Mouse (Mus musculus) lung, adult 2 months (tissue): Measurements from ENCODE around the gene Dmbt1. TPM values are rescaled to one million over a fixed set of nuclear protein-coding genes. Genes with fewer than 3 reads are reported as not detected.
A peak's percentile ranks its signal among the peaks of the same experiment; 100 is the strongest.

ENCODE experiments used
- DNase-seq: peaks from one replicate; pipeline ENCODE4 v3.0.0; 2022
- H3K4me1 ChIP-seq: fragments of 200-500 bp; 2 replicates; pipeline ENCODE4 v1.6.1; 2011; ENCODE audit warnings: low read length; ENCODE audit not compliant: control insufficient read depth, insufficient read depth
- H3K4me3 ChIP-seq: fragments of 200-500 bp; replicated peaks from 2 replicates; pipeline ENCODE3; 2011; ENCODE audit warnings: low read depth, mild to moderate bottlenecking, control low read depth, low read length; ENCODE audit errors: extremely low read depth
- CTCF ChIP-seq: fragments of 200-500 bp; IDR thresholded peaks from 2 replicates; pipeline ENCODE4 v1.5.1; 2011; ENCODE audit warnings: mild to moderate bottlenecking, low read length, control low read depth; ENCODE audit not compliant: insufficient read depth
- POLR2A ChIP-seq: fragments of 200-500 bp; IDR thresholded peaks from 2 replicates; pipeline ENCODE4 v1.6.1; 2011; ENCODE audit warnings: low read depth, mild to moderate bottlenecking, control low read depth, low read length, borderline replicate concordance; ENCODE audit errors: extremely low read depth
- WGBS: fragments of 180-500 bp; shearing (Covaris S2); methylation state at CpG from one replicate; pipeline ENCODE4 v1.1.7; 2018; 5-methylcytosine and 5-hydroxymethylcytosine counted together
- polyA plus RNA-seq: library from polyadenylated mRNA; depleted of rRNA; stranded (reverse); fragments of >200 nt; gene quantifications from 2 replicates; pipeline ENCODE4 v1.2.3, GENCODE M21; 2012; rRNA removed

The Dmbt1 gene
- 0.12 and 4.0 TPM in 2 replicates for polyA plus RNA-seq

DNA sequence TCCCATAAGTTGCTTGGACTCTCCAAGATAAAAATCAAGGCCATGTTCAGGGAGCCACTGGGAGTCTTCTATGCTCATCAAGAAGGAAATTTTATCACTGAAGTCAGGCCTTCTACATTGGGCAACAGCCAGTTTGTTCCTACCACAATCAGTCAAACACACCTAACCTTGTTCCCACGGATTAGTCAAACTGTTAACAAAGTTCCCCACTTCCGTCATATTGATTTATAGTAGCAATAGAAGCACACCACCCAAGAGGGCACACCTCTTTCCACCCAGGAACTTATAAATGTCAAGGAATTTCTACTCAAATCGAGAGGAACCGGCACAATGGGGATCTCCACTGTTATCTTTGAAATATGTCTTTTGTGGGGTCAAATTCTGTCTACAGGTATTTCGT is at the start of gene Dmbt1:
Gene Dmbt1, plus strand, starts transcription at position 299 of the 400 bp plus-strand sequence.
- TF ChIP-seq CTCF, result no peak
- TF ChIP-seq POLR2A, result no peak
- no peaks in the 10 kb centered on the region for H3K4me1 ChIP-seq
- DNase-seq, result no peak
- H3K4me3 ChIP-seq, result no peak within 1 kb of the TSS
- WGBS, result 64% methylated on average over 5 of the region's 5 CpGs

DNA sequence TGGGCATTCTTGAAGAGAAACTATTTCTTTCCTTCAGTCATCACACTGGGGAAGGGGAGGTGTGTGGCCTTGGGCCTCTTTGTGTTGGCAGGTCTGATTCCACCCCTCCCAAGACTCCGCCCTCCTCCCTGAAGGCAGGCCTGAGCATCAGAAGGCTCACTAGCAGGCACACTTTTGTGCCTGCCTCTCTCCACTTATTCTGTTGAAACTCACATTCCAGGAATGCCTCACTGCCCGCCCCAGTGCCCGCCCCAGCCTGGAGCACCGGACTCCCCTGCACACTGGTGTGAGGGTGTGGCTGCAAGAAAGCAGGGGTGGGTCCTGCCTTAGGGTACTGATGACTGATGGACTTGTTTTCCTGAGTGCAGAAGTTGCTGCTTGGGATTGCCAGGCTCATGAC is 49.5 kb upstream of the Dmbt1 start:
- peak; percentile 68 for DNase-seq
- no peak overlapping the region for H3K4me3 ChIP-seq
- 41% methylated on average over 4 of the region's 4 CpGs for WGBS
- TF ChIP-seq POLR2A, result no peak
- no peak for TF ChIP-seq CTCF
- peaks cover 4% of the 10 kb centered on the region for H3K4me1 ChIP-seq

DNA sequence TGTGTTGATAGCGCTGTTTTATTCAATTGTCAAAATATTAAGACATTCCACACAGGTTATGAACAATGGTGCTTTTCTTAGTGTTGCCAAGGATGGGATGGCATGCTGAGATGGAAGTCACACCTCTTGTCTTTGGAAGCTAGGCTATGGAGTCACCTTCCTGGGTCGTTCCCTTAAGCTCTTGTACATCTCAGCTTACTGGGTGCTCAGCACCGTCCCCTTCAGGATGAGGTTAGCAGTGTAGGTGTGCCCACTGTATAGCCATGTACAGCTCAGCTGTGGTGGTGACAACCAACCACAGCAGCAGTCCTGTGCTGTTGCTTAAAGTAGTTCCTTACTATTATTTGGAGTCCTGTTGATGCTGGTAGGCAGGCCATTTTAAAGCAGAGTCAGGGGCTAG is 49.0 kb upstream of the Dmbt1 start:
- peaks cover under 1% of the 10 kb centered on the region; the same call in 1 of the 2 replicates for H3K4me1 ChIP-seq
- no peak for TF ChIP-seq CTCF
- TF ChIP-seq POLR2A, result no peak
- H3K4me3 ChIP-seq, result no peak overlapping the region
- WGBS, result 50% methylated on average over 3 of the region's 3 CpGs
- no peak for DNase-seq

DNA sequence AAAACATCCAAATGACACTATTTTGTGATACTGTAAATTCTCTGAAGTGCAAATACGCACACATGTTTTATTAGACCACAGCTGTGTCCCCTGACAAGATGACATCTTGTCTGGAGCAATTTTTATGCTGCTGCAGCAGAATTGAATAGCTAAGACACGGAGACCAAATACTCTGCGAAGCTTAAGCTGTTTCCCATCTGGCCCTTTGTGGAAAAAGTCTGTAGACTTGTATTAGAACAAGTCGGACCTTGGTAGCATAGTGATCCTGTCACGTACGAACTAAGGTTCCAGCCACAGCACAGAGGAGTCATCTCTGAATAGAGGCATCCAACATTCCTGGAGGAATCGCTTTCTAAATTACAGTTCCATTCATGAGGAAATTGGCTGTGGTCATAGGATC is 47.6 kb upstream of the Dmbt1 start:
- H3K4me3 ChIP-seq, result no peak overlapping the region
- peaks cover 3% of the 10 kb centered on the region; the same call in 1 of the 2 replicates for H3K4me1 ChIP-seq
- DNase-seq, result no peak
- TF ChIP-seq POLR2A, result no peak
- TF ChIP-seq CTCF, result no peak
- WGBS, result 87% methylated on average over 7 of the region's 7 CpGs

DNA sequence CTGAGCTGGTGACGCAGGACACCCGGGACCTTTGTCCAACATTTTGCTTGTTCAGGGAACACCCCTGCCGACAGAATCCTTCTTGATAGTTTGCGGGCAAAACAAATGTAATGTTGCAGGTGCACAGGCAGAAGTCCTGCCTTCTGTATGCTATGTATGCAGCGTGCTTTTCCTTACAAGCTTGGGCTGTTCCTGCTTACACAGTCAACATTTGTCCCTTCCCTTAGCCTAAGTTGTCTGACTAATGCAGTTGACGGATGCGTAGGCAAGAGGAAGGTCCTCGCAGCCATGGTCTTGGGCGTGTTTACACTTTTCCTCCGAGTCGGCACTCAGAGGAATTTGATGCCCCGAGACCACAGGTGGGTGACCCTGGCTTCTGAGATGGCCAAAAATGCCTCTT is 46.7 kb upstream of the Dmbt1 start:
- DNase-seq, result no peak
- H3K4me3 ChIP-seq, result no peak overlapping the region
- 62% methylated on average over 12 of the region's 12 CpGs for WGBS
- TF ChIP-seq POLR2A, result no peak
- no peak for TF ChIP-seq CTCF
- H3K4me1 ChIP-seq, result peaks cover 3% of the 10 kb centered on the region; the same call in 1 of the 2 replicates

DNA sequence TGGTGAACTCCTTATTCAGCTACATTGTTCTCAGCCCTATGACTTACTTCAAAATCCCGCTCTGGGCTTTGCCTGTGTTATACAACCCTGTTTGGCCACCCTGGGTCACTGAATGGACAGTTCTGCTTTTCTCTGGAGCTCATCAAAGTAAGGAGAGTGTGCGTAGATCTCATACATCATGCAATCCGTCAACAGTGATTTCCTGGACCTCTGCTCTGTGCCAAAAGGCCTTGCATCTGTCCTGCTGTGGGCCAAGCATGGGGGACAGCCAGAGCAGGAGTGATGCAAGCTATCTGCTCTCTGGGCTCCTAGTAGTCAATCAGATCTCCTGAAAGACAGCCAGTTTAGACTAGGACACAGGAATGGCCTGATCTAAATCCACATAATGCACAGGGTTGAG is 46.1 kb upstream of the Dmbt1 start:
- H3K4me3 ChIP-seq, result no peak overlapping the region
- WGBS, result 55% methylated on average over 3 of the region's 3 CpGs

DNA sequence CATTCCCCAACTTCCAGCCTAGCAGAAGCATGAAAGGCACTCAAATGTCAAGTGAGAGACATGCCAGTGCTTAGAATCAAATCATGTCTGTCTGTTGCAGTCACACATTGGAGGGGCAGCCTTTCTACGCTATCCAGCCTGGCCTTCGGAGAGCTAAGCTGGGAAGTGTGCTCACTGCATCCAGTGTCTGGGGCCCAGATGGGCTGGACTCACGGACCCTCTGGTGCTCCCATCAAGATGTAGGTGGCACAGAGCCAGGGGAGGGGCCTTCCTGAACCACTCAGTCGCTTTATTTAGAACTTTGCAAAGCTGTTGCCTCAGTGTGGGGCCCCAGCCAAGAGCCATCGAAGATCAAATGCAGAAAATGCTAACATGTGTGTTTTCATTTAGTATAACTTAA is 43.7 kb upstream of the Dmbt1 start:
- H3K4me3 ChIP-seq, result no peak overlapping the region
- 41% methylated on average over 5 of the region's 5 CpGs for WGBS
- DNase-seq, result no peak
- TF ChIP-seq CTCF (no peak), POLR2A (no peak)
- H3K4me1 ChIP-seq, result peaks cover 3% of the 10 kb centered on the region; the same call in 1 of the 2 replicates

More for the DNA sequence above, 46.1 kb upstream of the Dmbt1 start:
- TF ChIP-seq CTCF, result no peak
- no peak for TF ChIP-seq POLR2A
- no peak for DNase-seq
- H3K4me1 ChIP-seq, result peaks cover 3% of the 10 kb centered on the region; the same call in 1 of the 2 replicates

DNA sequence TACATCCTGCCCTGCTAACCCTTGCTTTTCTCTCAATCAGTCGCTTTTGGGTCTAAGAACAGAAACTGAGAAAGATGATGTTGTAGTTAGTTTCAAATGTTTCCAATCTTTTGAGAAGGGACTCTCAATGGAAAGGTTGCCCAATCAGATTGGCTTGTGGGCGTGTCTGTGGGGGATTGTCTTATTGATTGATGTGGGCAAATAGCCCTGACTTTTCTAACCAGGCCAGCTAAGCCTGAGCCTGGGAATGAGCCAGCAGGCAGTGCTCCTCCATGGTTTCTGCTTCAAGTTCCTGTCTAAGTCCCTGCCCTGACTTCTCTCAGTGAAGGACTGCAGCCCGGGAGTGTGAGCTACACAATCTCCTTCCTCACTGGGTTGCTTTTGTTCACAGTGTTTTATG is 42.5 kb upstream of the Dmbt1 start:
- Histone ChIP-seq H3K4me1 (peaks cover 3% of the 10 kb centered on the region; the same call in 1 of the 2 replicates), H3K4me3 (no peak overlapping the region)
- 65% methylated on average over 3 of the region's 3 CpGs for WGBS
- no peak for TF ChIP-seq CTCF
- TF ChIP-seq POLR2A, result no peak
- DNase-seq, result no peak

DNA sequence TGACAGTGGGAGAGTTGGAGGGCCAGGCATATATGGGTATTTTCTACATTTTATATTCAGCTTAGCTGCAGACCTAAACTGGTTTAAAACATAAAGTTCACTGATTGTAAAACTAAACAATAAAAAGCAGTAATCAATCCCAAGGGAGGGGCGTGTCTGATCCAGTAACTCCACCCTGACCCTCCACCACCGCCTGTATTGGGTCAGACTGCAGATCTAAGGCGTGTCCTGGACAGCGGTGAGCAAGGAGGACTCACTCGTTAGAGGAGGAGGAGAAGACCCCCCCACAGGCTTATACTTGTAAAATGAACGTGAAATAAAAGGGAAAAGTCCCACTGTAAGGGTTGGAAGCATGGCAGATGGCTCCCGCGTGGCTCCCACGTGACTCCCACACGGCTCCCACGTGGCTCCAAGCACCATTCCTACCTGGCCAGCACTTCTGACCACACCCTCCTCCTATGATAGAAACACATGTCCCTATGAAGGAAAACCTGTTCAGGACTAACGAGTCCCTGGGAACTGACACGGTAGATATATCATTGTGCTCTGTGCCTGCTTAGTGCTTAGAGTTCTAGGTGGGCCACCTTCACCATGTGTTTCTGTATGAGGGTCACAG is 40.6 kb upstream of the Dmbt1 start:
- no peak for DNase-seq
- TF ChIP-seq POLR2A (no peak), CTCF (no peak)
- 81% methylated on average over 13 of the region's 13 CpGs for WGBS
- H3K4me1 ChIP-seq, result peaks cover 3% of the 10 kb centered on the region; the same call in 1 of the 2 replicates
- no peak overlapping the region for H3K4me3 ChIP-seq

DNA sequence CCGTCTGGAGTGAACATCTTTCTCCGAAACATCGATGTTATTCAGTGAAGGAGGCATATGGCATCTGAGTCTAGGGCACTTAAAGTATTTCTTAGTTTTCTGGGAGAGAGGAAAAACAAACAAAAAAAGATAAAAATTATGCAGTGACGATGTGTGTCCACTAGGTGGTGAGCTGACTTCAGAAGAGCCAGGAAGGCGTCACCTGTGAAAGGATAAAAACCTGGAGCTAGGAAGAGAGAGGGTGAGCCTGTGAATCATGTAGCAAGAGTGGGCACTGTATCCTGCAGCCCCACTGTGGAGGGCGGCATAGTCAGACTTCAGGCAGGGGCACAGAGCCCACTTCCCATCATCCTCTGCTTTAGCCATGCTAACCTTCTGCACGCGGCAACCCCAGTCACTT is 37.9 kb upstream of the Dmbt1 start:
- H3K4me3 ChIP-seq, result no peak overlapping the region
- no peaks in the 10 kb centered on the region for H3K4me1 ChIP-seq
- WGBS, result 45% methylated on average over 8 of the region's 8 CpGs
- DNase-seq, result no peak
- TF ChIP-seq CTCF (peak; percentile 17; the same call in 1 of the 2 replicates), POLR2A (no peak)
